In genomic region chr9:59290957-59291687, GRCm38 (mm10) we compare ENCODE assay signal across 8 mouse cellular contexts. TPM values are rescaled to one million over a fixed set of nuclear protein-coding genes. Genes with fewer than 3 reads are reported as not detected.
DNase-seq lines count a peak whose midpoint lies in the region; ATAC-seq and TF ChIP-seq lines count a peak whose summit lies in the region.

Adpgk (plus strand) TSS chr9:59291558.

- no peaks in the 10 kb centered on the region for H3K9me3 ChIP-seq in E14TG2a.4 (ENCODE audit: low read length)
- no peaks in the 10 kb centered on the region for H3K9me3 ChIP-seq in forebrain, embryonic 12.5 days
- H3K9me3 ChIP-seq in heart, postnatal 0 days (replicated peaks; ENCODE audit: control insufficient read depth, low read length) = no peaks in the 10 kb centered on the region
- no peaks in the 10 kb centered on the region for H3K9me3 ChIP-seq in liver, embryonic 16.5 days (replicated peaks; ENCODE audit: control insufficient read depth, low read length)
- H3K9me3 ChIP-seq in neural tube, embryonic 13.5 days = no peaks in the 10 kb centered on the region

- no peak for TF ChIP-seq CTCF in E14TG2a.4 (conservative IDR thresholded peaks at IDR 0.05; ENCODE audit: low read length)
- TF ChIP-seq CTCF in heart, postnatal 0 days (IDR thresholded peaks at IDR 0.05; ENCODE audit: low read depth) = peak; percentile 55
- TF ChIP-seq CTCF in testis, adult 2 months (IDR thresholded peaks at IDR 0.05; ENCODE audit: control insufficient read depth, insufficient read depth, insufficient replicate concordance, low read depth, low read length) = peak; percentile 17; the same call in 1 of the 2 replicates

- H3K4me2 ChIP-seq in forebrain, embryonic 12.5 days = peak within 1 kb of the TSS; percentile 79
- H3K4me2 ChIP-seq in heart, postnatal 0 days (ENCODE audit: low read depth, low read length) = peak within 1 kb of the TSS; percentile 84
- H3K4me2 ChIP-seq in liver, embryonic 16.5 days (ENCODE audit: low read depth, low read length) = peak within 1 kb of the TSS; percentile 95
- peak within 1 kb of the TSS; percentile 67 for H3K4me2 ChIP-seq in neural tube, embryonic 13.5 days

- peak within 1 kb of the TSS; percentile 76 for H3K9ac ChIP-seq in forebrain, embryonic 12.5 days
- peak within 1 kb of the TSS; percentile 84 for H3K9ac ChIP-seq in heart, postnatal 0 days (replicated peaks; ENCODE audit: low read depth, low read length)
- H3K9ac ChIP-seq in liver, embryonic 16.5 days (ENCODE audit: low read depth, low read length) = peak within 1 kb of the TSS; percentile 83
- H3K9ac ChIP-seq in neural tube, embryonic 13.5 days = peak within 1 kb of the TSS; percentile 81

- WGBS in forebrain, embryonic 12.5 days = under 1% methylated on average over 58 of the region's 58 CpGs
- WGBS in heart, postnatal 0 days = 1% methylated on average over 56 of the region's 58 CpGs
- WGBS in liver, embryonic 16.5 days (ENCODE audit: insufficient replicate concordance) = under 1% methylated on average over 58 of the region's 58 CpGs
- WGBS in neural tube, embryonic 13.5 days = 2% methylated on average over 58 of the region's 58 CpGs

- H3K27me3 ChIP-seq in E14TG2a.4 (ENCODE audit: insufficient read depth, low read length) = peaks cover 12% of the 10 kb centered on the region; the same call in 1 of the 2 replicates
- H3K27me3 ChIP-seq in forebrain, embryonic 12.5 days = no peaks in the 10 kb centered on the region
- no peaks in the 10 kb centered on the region for H3K27me3 ChIP-seq in heart, postnatal 0 days (ENCODE audit: control insufficient read depth, insufficient read depth, low read length)
- H3K27me3 ChIP-seq in liver, embryonic 16.5 days (ENCODE audit: control insufficient read depth, insufficient read depth, low read depth, low read length) = no peaks in the 10 kb centered on the region
- no peaks in the 10 kb centered on the region for H3K27me3 ChIP-seq in neural tube, embryonic 13.5 days
- no peaks in the 10 kb centered on the region for H3K27me3 ChIP-seq in testis, adult 2 months (ENCODE audit: control insufficient read depth, insufficient read depth, low read length)

- H3K36me3 ChIP-seq in E14TG2a.4 (ENCODE audit: insufficient read depth, low read length) = peaks cover 35% of the 10 kb centered on the region
- no peaks in the 10 kb centered on the region for H3K36me3 ChIP-seq in forebrain, embryonic 12.5 days (replicated peaks)
- no peaks in the 10 kb centered on the region for H3K36me3 ChIP-seq in heart, postnatal 0 days (replicated peaks; ENCODE audit: control insufficient read depth, insufficient read depth, low read length)
- H3K36me3 ChIP-seq in liver, embryonic 16.5 days (ENCODE audit: control insufficient read depth, insufficient read depth) = no peaks in the 10 kb centered on the region
- no peaks in the 10 kb centered on the region for H3K36me3 ChIP-seq in neural tube, embryonic 13.5 days
- H3K36me3 ChIP-seq in testis, adult 2 months (ENCODE audit: control insufficient read depth, insufficient read depth, low read length) = no peaks in the 10 kb centered on the region

- peak; percentile 98 for ATAC-seq in forebrain, embryonic 12.5 days (ENCODE audit: low FRiP score)
- peak; percentile 99 for ATAC-seq in heart, postnatal 0 days (ENCODE audit: insufficient read depth, low read depth)
- ATAC-seq in liver, embryonic 16.5 days (ENCODE audit: low read depth) = peak; percentile 97
- ATAC-seq in neural tube, embryonic 13.5 days (ENCODE audit: low read depth) = peak; percentile 98

- H3K4me3 ChIP-seq in E14TG2a.4 (replicated peaks; ENCODE audit: low read length) = peak within 1 kb of the TSS; percentile 99
- H3K4me3 ChIP-seq in forebrain, embryonic 12.5 days (replicated peaks) = peak within 1 kb of the TSS; percentile 68
- H3K4me3 ChIP-seq in heart, postnatal 0 days (ENCODE audit: low read depth, low read length) = peak within 1 kb of the TSS; percentile 92
- peak within 1 kb of the TSS; percentile 83 for H3K4me3 ChIP-seq in liver, embryonic 16.5 days (ENCODE audit: low read depth, low read length)
- peak within 1 kb of the TSS; percentile 61 for H3K4me3 ChIP-seq in neural tube, embryonic 13.5 days
- H3K4me3 ChIP-seq in testis, adult 2 months (ENCODE audit: control insufficient read depth, low read depth, low read length) = peak within 1 kb of the TSS; percentile 99

- H3K4me1 ChIP-seq in E14TG2a.4 (replicated peaks; ENCODE audit: low read depth, low read length) = peaks cover 51% of the 10 kb centered on the region
- peaks cover 31% of the 10 kb centered on the region for H3K4me1 ChIP-seq in forebrain, embryonic 12.5 days
- peaks cover 11% of the 10 kb centered on the region; the same call in 1 of the 2 replicates for H3K4me1 ChIP-seq in heart, postnatal 0 days (ENCODE audit: control insufficient read depth, insufficient read depth)
- H3K4me1 ChIP-seq in liver, embryonic 16.5 days (ENCODE audit: control insufficient read depth, low read depth, low read length) = peaks cover 39% of the 10 kb centered on the region
- H3K4me1 ChIP-seq in neural tube, embryonic 13.5 days (replicated peaks) = peaks cover 36% of the 10 kb centered on the region
- peaks cover 5% of the 10 kb centered on the region for H3K4me1 ChIP-seq in testis, adult 2 months (ENCODE audit: control insufficient read depth, insufficient read depth, low read length)

- no peak for TF ChIP-seq EP300 in heart, postnatal 0 days (IDR thresholded peaks at IDR 0.05; ENCODE audit: low read depth)

- DNase-seq in c-Kit-positive CD71-positive TER-119-positive erythroid progenitor cells, embryonic 14.5 days (ENCODE audit: low spot score) = peak; percentile 98
- peak; percentile 98 for DNase-seq in heart, postnatal 0 days (ENCODE audit: low spot score)
- DNase-seq in kidney, postnatal 4 days = peak; percentile 98 to 99

- peak within 1 kb of the TSS; percentile 90 for H3K27ac ChIP-seq in forebrain, embryonic 12.5 days
- peak within 1 kb of the TSS; percentile 90 for H3K27ac ChIP-seq in heart, postnatal 0 days (ENCODE audit: low read depth)
- peak within 1 kb of the TSS; percentile 86 for H3K27ac ChIP-seq in liver, embryonic 16.5 days (ENCODE audit: low read length)
- peak within 1 kb of the TSS; percentile 93 for H3K27ac ChIP-seq in neural tube, embryonic 13.5 days (replicated peaks)
- H3K27ac ChIP-seq in testis, adult 2 months (ENCODE audit: control insufficient read depth, insufficient read depth, low read depth, low read length) = peak within 1 kb of the TSS; percentile 97

- TF ChIP-seq POLR2A in testis, adult 2 months (IDR thresholded peaks at IDR 0.05; ENCODE audit: control insufficient read depth, low read depth, low read length) = peak; percentile 98

RNA-seq across cellular contexts. Expression of gene Adpgk, which starts in this region (rescaled TPM):
- 28.4 and 29.0 TPM in 2 replicates for polyA plus RNA-seq in forebrain, embryonic 12.5 days (2016; fragmentation: Nextera tagmentation; extraction: Ambion mirVana)
- total RNA-seq in heart, postnatal 0 days (2014; rRNA removed; ENCODE audit: low replicate concordance) = 17.4 and 18.4 TPM in 2 replicates
- 10.1 and 11.1 TPM in 2 replicates for polyA plus RNA-seq in heart, postnatal 0 days (2015; fragmentation: Nextera tagmentation; extraction: Ambion mirVana)
- polyA plus RNA-seq in liver, embryonic 16.5 days (2015; fragmentation: Nextera tagmentation; extraction: Ambion mirVana) = 24.2 and 32.2 TPM in 2 replicates
- polyA plus RNA-seq in neural tube, embryonic 13.5 days (2015; fragmentation: Nextera tagmentation; extraction: Ambion mirVana) = 27.3 and 28.1 TPM in 2 replicates
- 7.0 and 7.7 TPM in 2 replicates for polyA plus RNA-seq in testis, adult 2 months (2012; rRNA removed)

Comparison
In these comparisons a context has a peak if more than half of its experiments do, and no peak if none do; other contexts are left out.
1. Peak in every context shown above with its lines: DNase-seq, ATAC-seq, H3K4me3 ChIP-seq and H3K27ac ChIP-seq.